16 mouse cellular contexts compared by ENCODE assay signal in the genomic region with DNA sequence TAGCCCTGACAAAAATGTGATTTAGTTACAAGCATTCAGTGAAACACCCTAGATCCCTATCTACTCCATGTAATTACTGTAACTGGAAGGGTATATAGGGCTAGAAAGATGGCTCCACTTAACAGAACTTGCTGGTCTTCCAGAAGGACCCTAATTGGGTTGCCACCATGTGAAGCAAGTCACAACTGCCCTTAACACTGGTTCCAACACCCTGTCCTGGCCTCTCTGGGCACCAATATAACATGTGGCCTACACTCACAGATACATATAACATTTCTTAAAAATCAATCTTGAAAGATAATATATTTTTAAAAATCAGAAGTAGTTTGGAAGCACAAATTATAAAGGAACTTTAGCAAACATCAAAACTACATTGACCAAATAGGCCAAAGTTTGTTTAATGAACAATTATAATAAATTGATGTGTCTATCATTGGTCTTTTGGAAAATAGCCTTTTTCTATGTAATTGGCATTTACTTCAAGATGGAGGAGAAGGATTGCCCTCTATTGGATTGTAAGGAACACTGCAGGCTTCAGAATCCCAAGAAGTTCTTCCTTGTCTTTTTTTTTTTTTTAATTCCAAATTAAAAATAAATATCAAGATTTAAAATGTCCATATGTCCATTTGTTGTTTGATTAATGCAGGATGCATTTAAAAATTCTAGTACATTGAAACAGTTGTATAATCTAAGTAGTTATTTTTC.
DNase-seq lines count a peak whose midpoint lies in the region; ATAC-seq and TF ChIP-seq lines count a peak whose summit lies in the region.
"Had no signal": no experiment of that assay in that cellular context is flagged by ENCODE, and none has a peak within 500 bp of the region (broad histone marks: within the 10 kb centered on the region; RNA-seq: fewer than 3 reads in every experiment).

No protein-coding gene starts in this region.

- H3K27me3 ChIP-seq in forebrain, postnatal 0 days (ENCODE audit: insufficient read depth, low read length): no peaks in the 10 kb centered on the region
- no peaks in the 10 kb centered on the region for H3K27me3 ChIP-seq in forebrain, embryonic 11.5 days (ENCODE audit: control insufficient read depth, insufficient read depth, low read length)
- H3K27me3 ChIP-seq: embryonic facial prominence, embryonic 12.5 days; liver, embryonic 12.5 days had no signal

- ATAC-seq in forebrain, postnatal 0 days: no peak
- ATAC-seq in forebrain, embryonic 11.5 days (replicated peaks; ENCODE audit: low FRiP score): no peak
- ATAC-seq: liver, embryonic 12.5 days had no signal

- no peak overlapping the region for H3K9ac ChIP-seq in forebrain, postnatal 0 days
- H3K9ac ChIP-seq in forebrain, embryonic 11.5 days (ENCODE audit: low read length): no peak overlapping the region
- H3K9ac ChIP-seq: embryonic facial prominence, embryonic 12.5 days; liver, embryonic 12.5 days had no signal

- no peaks in the 10 kb centered on the region for H3K4me1 ChIP-seq in forebrain, postnatal 0 days (ENCODE audit: insufficient read depth)
- H3K4me1 ChIP-seq in forebrain, embryonic 11.5 days (replicated peaks; ENCODE audit: control insufficient read depth, insufficient read depth, low read length): no peaks in the 10 kb centered on the region
- H3K4me1 ChIP-seq: embryonic facial prominence, embryonic 12.5 days; liver, embryonic 12.5 days had no signal

- peak; percentile 38 for DNase-seq in forebrain, postnatal 0 days
- DNase-seq in forebrain, embryonic 11.5 days (ENCODE audit: low spot score): no peak
- no peak for DNase-seq in left cerebral cortex, adult 2 months (ENCODE audit: extremely low spot score in 1 of 2, low spot score in 2 of 2)
- DNase-seq in left cerebral cortex, postnatal 4 days: no peak
- DNase-seq in 416B (ENCODE audit: low read depth) (peak; percentile 44), MN1 (ENCODE audit: low spot score) (peak; percentile 44)
- DNase-seq in adrenal gland, adult (ENCODE audit: inconsistent age in 2 of 2, low spot score in 1 of 2): no peak
- DNase-seq in thymus, adult 18-20 months: no peak
- DNase-seq: cerebellum, adult 8-10 months; heart, adult 18-20 months; heart, postnatal 4 days; kidney, adult 11 months had no signal

- intact Hi-C loops in left cerebral cortex, adult 2 months (cut with DNase I): loop anchor here (5.0 to 10.0 kb wide), 2 partner anchors 88 to 730 kb away; no protein-coding TSS in a partner anchor
- intact Hi-C loops in left cerebral cortex, postnatal 4 days (cut with DNase I): loop anchor here (5.0 to 10.0 kb wide), 2 partner anchors 370 to 558 kb away; a partner anchor contains a TSS

- H3K9me3 ChIP-seq in forebrain, postnatal 0 days (ENCODE audit: low read length): no peaks in the 10 kb centered on the region
- no peaks in the 10 kb centered on the region for H3K9me3 ChIP-seq in forebrain, embryonic 11.5 days (ENCODE audit: control insufficient read depth, low read length)
- H3K9me3 ChIP-seq: embryonic facial prominence, embryonic 12.5 days; liver, embryonic 12.5 days had no signal

- no peak overlapping the region for H3K27ac ChIP-seq in forebrain, postnatal 0 days (ENCODE audit: low read depth, low read length)
- no peak overlapping the region for H3K27ac ChIP-seq in forebrain, embryonic 11.5 days (ENCODE audit: low read depth, low read length)
- H3K27ac ChIP-seq in left cerebral cortex, adult 2 months: no peak overlapping the region
- H3K27ac ChIP-seq: embryonic facial prominence, embryonic 12.5 days; liver, embryonic 12.5 days; macrophage had no signal

- peaks cover 22% of the 10 kb centered on the region; the same call in 1 of the 2 replicates for H3K36me3 ChIP-seq in forebrain, postnatal 0 days (ENCODE audit: insufficient read depth)
- H3K36me3 ChIP-seq in forebrain, embryonic 11.5 days (ENCODE audit: control insufficient read depth, insufficient read depth, low read length): no peaks in the 10 kb centered on the region
- H3K36me3 ChIP-seq: liver, embryonic 12.5 days had no signal

- peak; percentile 73 for TF ChIP-seq CTCF in forebrain, postnatal 0 days (IDR thresholded peaks at IDR 0.05; ENCODE audit: low read depth)
- TF ChIP-seq CTCF in left cerebral cortex, adult 2 months (IDR thresholded peaks at IDR 0.05): peak; percentile 81

- no peak overlapping the region for H3K4me2 ChIP-seq in forebrain, postnatal 0 days (ENCODE audit: low read depth)
- no peak overlapping the region for H3K4me2 ChIP-seq in forebrain, embryonic 11.5 days (ENCODE audit: low read depth, low read length, severe bottlenecking)
- H3K4me2 ChIP-seq: embryonic facial prominence, embryonic 12.5 days; liver, embryonic 12.5 days had no signal

- no peak overlapping the region for H3K4me3 ChIP-seq in forebrain, postnatal 0 days (ENCODE audit: low read depth, low read length)
- H3K4me3 ChIP-seq in forebrain, embryonic 11.5 days (ENCODE audit: low read depth, low read length): no peak overlapping the region
- no peak overlapping the region for H3K4me3 ChIP-seq in left cerebral cortex, adult 2 months
- H3K4me3 ChIP-seq: embryonic facial prominence, embryonic 12.5 days; liver, embryonic 12.5 days; myocyte had no signal

Comparison
In these comparisons a context has a peak if more than half of its experiments do, and no peak if none do; other contexts are left out.
1. DNase-seq: peak in forebrain, postnatal 0 days (single experiment), 416B (single experiment) and MN1 (single experiment); none in forebrain, embryonic 11.5 days (single experiment), left cerebral cortex, adult 2 months (0 of 2), left cerebral cortex, postnatal 4 days (single experiment), adrenal gland, adult (0 of 2) and thymus, adult 18-20 months (0 of 2).